9 mouse cellular contexts compared by ENCODE assay signal in the genomic region with DNA sequence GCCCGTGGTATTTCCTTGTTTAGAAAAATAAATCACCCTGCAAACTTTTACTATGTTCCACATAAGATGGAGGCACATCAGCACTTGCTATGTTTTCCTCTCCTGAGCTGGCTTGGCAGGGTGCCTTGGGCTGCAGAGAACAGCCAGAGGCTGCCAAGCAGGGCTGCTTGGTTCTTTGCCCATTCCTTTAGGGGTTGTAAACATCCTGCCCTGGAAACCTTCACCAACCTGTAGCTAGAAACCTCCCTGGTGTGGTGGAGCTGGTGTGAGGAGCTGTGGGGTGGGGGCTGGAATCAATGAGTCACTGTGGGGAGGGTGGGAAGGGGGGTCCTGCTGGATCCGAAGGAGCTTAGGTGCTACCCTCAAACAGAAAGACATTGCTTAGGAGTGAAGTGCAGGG.
DNase-seq lines count a peak whose midpoint lies in the region; ATAC-seq and TF ChIP-seq lines count a peak whose summit lies in the region.
"Had no signal": no experiment of that assay in that cellular context is flagged by ENCODE, and none has a peak within 500 bp of the region (broad histone marks: within the 10 kb centered on the region; RNA-seq: fewer than 3 reads in every experiment).

No protein-coding gene starts in this region.

- H3K4me1 ChIP-seq in hindbrain, postnatal 0 days (ENCODE audit: insufficient read depth, low read length) = no peaks in the 10 kb centered on the region
- H3K4me1 ChIP-seq in hindbrain, embryonic 13.5 days (replicated peaks) = peaks cover 2% of the 10 kb centered on the region
- H3K4me1 ChIP-seq in stomach, postnatal 0 days (replicated peaks; ENCODE audit: control insufficient read depth, insufficient read depth) = no peaks in the 10 kb centered on the region

- no peak overlapping the region for H3K4me2 ChIP-seq in hindbrain, postnatal 0 days (ENCODE audit: low read depth, low read length)
- no peak overlapping the region for H3K4me2 ChIP-seq in hindbrain, embryonic 13.5 days
- no peak overlapping the region for H3K4me2 ChIP-seq in stomach, postnatal 0 days (replicated peaks; ENCODE audit: low read depth)

- TF ChIP-seq CTCF in hindbrain, postnatal 0 days (IDR thresholded peaks at IDR 0.05; ENCODE audit: low read depth) = no peak
- no peak for TF ChIP-seq CTCF in stomach, postnatal 0 days (IDR thresholded peaks at IDR 0.05; ENCODE audit: low read depth)

- H3K9me3 ChIP-seq in hindbrain, postnatal 0 days (ENCODE audit: low read length) = no peaks in the 10 kb centered on the region
- H3K9me3 ChIP-seq in hindbrain, embryonic 13.5 days = no peaks in the 10 kb centered on the region
- no peaks in the 10 kb centered on the region for H3K9me3 ChIP-seq in stomach, postnatal 0 days (ENCODE audit: control insufficient read depth, low read length)

- no peak overlapping the region for H3K27ac ChIP-seq in hindbrain, postnatal 0 days
- no peak overlapping the region for H3K27ac ChIP-seq in hindbrain, embryonic 13.5 days
- H3K27ac ChIP-seq in stomach, postnatal 0 days (replicated peaks) = no peak overlapping the region

- no peak overlapping the region for H3K4me3 ChIP-seq in hindbrain, postnatal 0 days (ENCODE audit: low read length)
- H3K4me3 ChIP-seq in hindbrain, embryonic 13.5 days = no peak overlapping the region
- H3K4me3 ChIP-seq in stomach, postnatal 0 days (ENCODE audit: low read depth, low read length) = no peak overlapping the region

- no peaks in the 10 kb centered on the region for H3K36me3 ChIP-seq in hindbrain, postnatal 0 days (ENCODE audit: insufficient read depth, low read length)
- no peaks in the 10 kb centered on the region for H3K36me3 ChIP-seq in hindbrain, embryonic 13.5 days
- no peaks in the 10 kb centered on the region for H3K36me3 ChIP-seq in stomach, postnatal 0 days (ENCODE audit: control insufficient read depth, insufficient read depth, low read length)

- no peaks in the 10 kb centered on the region for H3K27me3 ChIP-seq in hindbrain, postnatal 0 days (ENCODE audit: insufficient read depth, low read length)
- H3K27me3 ChIP-seq in hindbrain, embryonic 13.5 days = peaks cover 20% of the 10 kb centered on the region
- H3K27me3 ChIP-seq in stomach, postnatal 0 days (ENCODE audit: control insufficient read depth, insufficient read depth, low read length) = no peaks in the 10 kb centered on the region

- WGBS in hindbrain, postnatal 0 days = 55% methylated on average over 2 of the region's 2 CpGs
- WGBS in hindbrain, embryonic 13.5 days = 71% methylated on average over 2 of the region's 2 CpGs
- 20% methylated on average over 2 of the region's 2 CpGs for WGBS in stomach, postnatal 0 days

- TF ChIP-seq EP300 in stomach, postnatal 0 days (optimal IDR thresholded peaks at IDR 0.05) = no peak

- no peak for ATAC-seq in hindbrain, postnatal 0 days
- no peak for ATAC-seq in hindbrain, embryonic 13.5 days (ENCODE audit: low FRiP score)
- peak; percentile 45; the same call in 1 of the 2 replicates for ATAC-seq in stomach, postnatal 0 days (ENCODE audit: low FRiP score, low TSS enrichment)

- no peak overlapping the region for H3K9ac ChIP-seq in hindbrain, postnatal 0 days (replicated peaks; ENCODE audit: low read length)
- H3K9ac ChIP-seq in hindbrain, embryonic 13.5 days = no peak overlapping the region
- H3K9ac ChIP-seq in stomach, postnatal 0 days (ENCODE audit: low read length) = no peak overlapping the region

- peak; percentile 46 to 76 for DNase-seq in adrenal gland, postnatal 36 days
- no peak for DNase-seq in adrenal gland, adult 18-20 months (ENCODE audit: low spot score in 2 of 2)
- peak; percentile 63 for DNase-seq in hindbrain, postnatal 0 days (ENCODE audit: low spot score)
- DNase-seq in testis, postnatal 10 days (ENCODE audit: low spot score) = peak; percentile 50
- DNase-seq in testis, postnatal 14 days (ENCODE audit: low spot score) = no peak
- DNase-seq in stomach, postnatal 0 days (ENCODE audit: low spot score) = peak; percentile 44
- no peak for DNase-seq in spleen, postnatal 14 days (ENCODE audit: low spot score in 2 of 2)
- DNase-seq: kidney, adult 8-10 months had no signal

Comparison
In these comparisons a context has a peak if more than half of its experiments do, and no peak if none do; other contexts are left out.
1. DNase-seq: peak in adrenal gland, postnatal 36 days (2 of 2), hindbrain, postnatal 0 days (single experiment), testis, postnatal 10 days (single experiment) and stomach, postnatal 0 days (single experiment); none in adrenal gland, adult 18-20 months (0 of 2), testis, postnatal 14 days (single experiment) and spleen, postnatal 14 days (0 of 2).